Mouse (Mus musculus) stomach, embryonic 14.5 days (tissue): ENCODE measurements around the gene Yjefn3. TPM values are rescaled to one million over a fixed set of nuclear protein-coding genes. Genes with fewer than 3 reads are reported as not detected.

ENCODE experiments used
- ATAC-seq: fragments of 200-750 bp; cut with Nextera tagmentation; 2 replicates; pipeline ENCODE4 v1.8.0; 2017; ENCODE audit warnings: low read depth, moderate TSS enrichment; ENCODE audit not compliant: insufficient number of reproducible peaks, insufficient read depth, low FRiP score
- H3K27ac ChIP-seq: fragments of 300-500 bp; sonication (generic); 2 replicates; pipeline ENCODE4 v1.5.1; 2014; ENCODE audit warnings: mild to moderate bottlenecking, low read length, moderate library complexity, mixed read lengths
- H3K27me3 ChIP-seq: fragments of 300-500 bp; sonication (generic); 2 replicates; pipeline ENCODE4 v1.6.1; 2014; ENCODE audit warnings: low read length, control low read depth, mixed read lengths; ENCODE audit not compliant: control insufficient read depth, insufficient read depth
- H3K36me3 ChIP-seq: fragments of 300-500 bp; sonication (generic); 2 replicates; pipeline ENCODE4 v1.6.1; 2014; ENCODE audit warnings: mild to moderate bottlenecking, control low read depth, low read length, moderate library complexity, mixed read lengths; ENCODE audit not compliant: control insufficient read depth, insufficient read depth
- H3K4me1 ChIP-seq: fragments of 300-500 bp; sonication (generic); 2 replicates; pipeline ENCODE4 v1.6.1; 2014; ENCODE audit warnings: low read length, control low read depth, mixed read lengths; ENCODE audit not compliant: control insufficient read depth, insufficient read depth
- H3K4me2 ChIP-seq: fragments of 300-500 bp; sonication (generic); replicated peaks from 2 replicates; pipeline ENCODE4 v1.6.1; 2014; ENCODE audit warnings: low read depth, low read length, control low read depth
- H3K4me3 ChIP-seq: fragments of 300-500 bp; sonication (generic); 2 replicates; pipeline ENCODE4 v1.5.1; 2014; ENCODE audit warnings: low read depth, low read length, control low read depth
- H3K9ac ChIP-seq: fragments of 300-500 bp; sonication (generic); replicated peaks from 2 replicates; pipeline ENCODE4 v1.6.1; 2014; ENCODE audit warnings: low read depth, mild to moderate bottlenecking, control low read depth, low read length, moderate library complexity, mixed read lengths
- H3K9me3 ChIP-seq: fragments of 300-500 bp; sonication (generic); 2 replicates; pipeline ENCODE4 v1.6.1; 2016; ENCODE audit warnings: low read depth, low read length, control low read depth; ENCODE audit not compliant: control insufficient read depth
- WGBS: fragments of 180-500 bp; shearing (Covaris S2); extraction: QIAGEN DNeasy Blood & Tissue Kit; methylation state at CpG from one replicate; pipeline ENCODE4 v1.1.7; 2014; 5-methylcytosine and 5-hydroxymethylcytosine counted together
- polyA plus RNA-seq: library from polyadenylated mRNA; unstranded; fragments of >200 nt; fragmentation: Nextera tagmentation; extraction: Ambion mirVana; gene quantifications from 2 replicates; pipeline ENCODE4 v1.2.1, GENCODE M21; 2014

The Yjefn3 gene
- polyA plus RNA-seq, 1 experiment from 2014 or later: 4.9 TPM

- no peaks in the 10 kb centered on the region for H3K27me3 ChIP-seq
- no peaks in the 10 kb centered on the region for H3K9me3 ChIP-seq
- peak; percentile 80 for ATAC-seq
- peak overlapping the region; percentile 98 for H3K4me2 ChIP-seq
- peak overlapping the region; percentile 75 for H3K4me3 ChIP-seq
- WGBS: 3% methylated on average over 41 of the region's 41 CpGs
- H3K36me3 ChIP-seq: 0 out of 2 replicates have a peak, but pooled peaks cover 2% of the 10 kb centered on the region
- H3K27ac ChIP-seq: peak overlapping the region; percentile 91
- peak overlapping the region; percentile 68 for H3K9ac ChIP-seq
- H3K4me1 ChIP-seq: peaks cover 11% of the 10 kb centered on the region; the same call in 1 of the 2 replicates
Observed at GRCm38 (mm10) chr8:69901484-69902162, 889 bp downstream of the Yjefn3 start.

DNA sequence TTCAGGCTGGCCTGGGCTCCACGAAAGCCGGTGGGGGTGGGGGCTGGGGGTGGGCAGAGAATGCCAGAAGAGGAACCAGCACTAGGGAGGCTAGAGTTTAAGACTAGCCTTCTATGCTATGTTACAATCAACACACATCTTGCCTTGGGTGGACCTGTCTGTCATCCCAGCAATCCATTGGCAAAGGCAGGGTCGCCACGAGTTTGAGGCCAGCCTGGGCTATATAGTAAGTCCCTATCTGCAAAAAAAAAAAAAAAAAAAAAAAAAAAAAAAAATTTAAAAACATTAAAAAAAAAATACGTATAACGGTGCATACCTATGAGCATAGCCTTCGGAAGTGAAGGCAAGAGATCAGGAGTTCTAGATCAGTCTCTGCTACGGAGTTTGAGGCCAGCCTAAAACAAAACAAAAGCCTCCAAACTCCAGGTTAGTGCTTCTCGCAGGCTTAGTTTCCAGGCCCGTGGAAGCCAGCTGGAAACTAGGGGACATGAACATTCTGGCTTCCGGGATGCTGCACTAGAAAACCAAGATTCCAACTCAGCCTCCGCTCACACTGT is 1.5 kb downstream of the Yjefn3 start:
- Histone ChIP-seq H3K27me3 (no peaks in the 10 kb centered on the region), H3K9me3 (no peaks in the 10 kb centered on the region), H3K4me3 (peak overlapping the region; percentile 75), H3K9ac (peak overlapping the region; percentile 68), H3K4me2 (peak overlapping the region; percentile 98), H3K36me3 (0 out of 2 replicates have a peak, but pooled peaks cover 2% of the 10 kb centered on the region), H3K4me1 (peaks cover 11% of the 10 kb centered on the region; the same call in 1 of the 2 replicates), H3K27ac (peak overlapping the region; percentile 91)
- WGBS: 16% methylated on average over 12 of the region's 12 CpGs
- ATAC-seq: no peak

GRCm38 (mm10) chr8:69899876-69900275 is 2.6 kb downstream of the Yjefn3 start:
- no peak for ATAC-seq
- no peaks in the 10 kb centered on the region for H3K27me3 ChIP-seq
- H3K4me1 ChIP-seq: peaks cover 11% of the 10 kb centered on the region; the same call in 1 of the 2 replicates
- H3K36me3 ChIP-seq: peaks cover 2% of the 10 kb centered on the region; the same call in 1 of the 2 replicates
- H3K9ac ChIP-seq: no peak overlapping the region
- no peaks in the 10 kb centered on the region for H3K9me3 ChIP-seq
- H3K4me3 ChIP-seq: no peak overlapping the region
- no peak overlapping the region for H3K27ac ChIP-seq
- no peak overlapping the region for H3K4me2 ChIP-seq
- 88% methylated on average over 2 of the region's 2 CpGs for WGBS

GRCm38 (mm10) chr8:69897857-69898256 is 4.7 kb downstream of the Yjefn3 start:
- H3K4me3 ChIP-seq: no peak overlapping the region
- no peak for ATAC-seq
- H3K9ac ChIP-seq: no peak overlapping the region
- H3K4me2 ChIP-seq: no peak overlapping the region
- no peaks in the 10 kb centered on the region for H3K27me3 ChIP-seq
- H3K9me3 ChIP-seq: no peaks in the 10 kb centered on the region
- peaks cover 9% of the 10 kb centered on the region; the same call in 1 of the 2 replicates for H3K36me3 ChIP-seq
- peaks cover 11% of the 10 kb centered on the region; the same call in 1 of the 2 replicates for H3K4me1 ChIP-seq
- no peak overlapping the region for H3K27ac ChIP-seq
- WGBS: 88% methylated on average over 6 of the region's 6 CpGs

DNA sequence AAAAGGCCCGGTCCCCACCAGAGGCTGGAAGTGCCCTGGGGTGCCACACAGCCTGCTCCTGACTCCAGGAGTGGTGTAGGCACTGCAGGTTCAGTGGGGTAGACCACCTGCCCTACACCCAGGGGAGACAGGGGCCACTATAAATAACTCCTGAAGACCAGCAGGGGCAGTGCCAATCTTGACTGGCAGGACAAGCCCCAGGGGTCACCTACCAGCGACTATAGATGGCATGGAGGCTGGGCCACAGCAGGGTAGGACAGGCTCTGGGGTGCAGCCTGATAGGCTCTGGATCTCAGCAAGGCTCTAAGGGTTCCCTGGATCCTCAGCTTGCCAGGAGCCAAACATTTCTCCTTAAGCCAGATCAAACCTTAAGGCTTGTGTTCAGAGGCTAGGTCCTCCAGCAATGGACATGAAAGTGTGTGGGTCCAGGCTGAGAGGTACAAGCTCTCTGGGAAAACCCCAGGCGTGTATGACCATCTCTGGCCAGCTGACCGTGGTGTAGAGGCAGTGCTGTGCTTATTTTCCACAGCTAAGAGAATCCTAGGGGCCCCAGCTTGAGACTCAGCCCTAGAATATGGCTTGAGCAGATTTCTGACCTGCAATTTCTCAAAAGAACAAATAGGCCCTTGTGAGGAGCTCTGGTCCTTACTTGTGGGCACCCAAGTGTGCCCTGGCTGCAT is 6.6 kb downstream of the Yjefn3 start:
- Histone ChIP-seq H3K4me1 (peaks cover 7% of the 10 kb centered on the region; the same call in 1 of the 2 replicates), H3K27me3 (peaks cover under 1% of the 10 kb centered on the region; the same call in 1 of the 2 replicates), H3K4me2 (no peak overlapping the region), H3K9me3 (no peaks in the 10 kb centered on the region), H3K27ac (no peak overlapping the region), H3K9ac (0 out of 2 replicates have a peak overlapping the region, but pooled peaks have one; percentile 1), H3K4me3 (no peak overlapping the region), H3K36me3 (peaks cover 9% of the 10 kb centered on the region; the same call in 1 of the 2 replicates)
- WGBS: 74% methylated on average over 4 of the region's 4 CpGs
- ATAC-seq: no peak

GRCm38 (mm10) chr8:69894836-69895332 is 7.6 kb downstream of the Yjefn3 start:
- peaks cover 6% of the 10 kb centered on the region for H3K27me3 ChIP-seq
- H3K4me1 ChIP-seq: no peaks in the 10 kb centered on the region; the same call in 1 of the 2 replicates
- peaks cover 9% of the 10 kb centered on the region; the same call in 1 of the 2 replicates for H3K36me3 ChIP-seq
- no peak overlapping the region for H3K4me3 ChIP-seq
- H3K9ac ChIP-seq: no peak overlapping the region
- WGBS: 67% methylated on average over 6 of the region's 6 CpGs
- ATAC-seq: no peak
- no peak overlapping the region for H3K27ac ChIP-seq
- H3K4me2 ChIP-seq: no peak overlapping the region
- H3K9me3 ChIP-seq: no peaks in the 10 kb centered on the region

DNA sequence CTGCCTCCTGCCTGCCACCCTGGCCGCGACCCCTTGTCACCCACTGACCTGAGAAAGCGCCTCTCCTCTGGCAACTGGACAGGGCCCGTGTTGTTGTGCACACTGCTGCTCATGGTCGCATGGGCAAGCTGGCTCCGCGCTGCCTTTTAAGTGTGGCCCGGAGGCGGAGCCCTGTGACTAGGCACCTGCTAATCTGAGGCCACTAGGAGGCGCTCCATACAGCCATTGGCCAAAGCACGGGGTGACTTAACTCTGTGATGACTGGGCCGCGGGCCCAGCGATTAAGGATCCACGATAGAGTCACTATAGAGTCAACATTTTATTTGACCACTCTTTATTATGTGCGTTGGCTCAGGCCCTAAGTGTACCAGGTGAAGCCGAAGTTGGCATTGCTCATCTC is 8.6 kb downstream of the Yjefn3 start:
- Histone ChIP-seq H3K36me3 (peaks cover 9% of the 10 kb centered on the region; the same call in 1 of the 2 replicates), H3K9ac (no peak overlapping the region), H3K27me3 (peaks cover 16% of the 10 kb centered on the region), H3K27ac (no peak overlapping the region), H3K4me1 (peaks cover 6% of the 10 kb centered on the region; the same call in 1 of the 2 replicates), H3K4me3 (no peak overlapping the region), H3K4me2 (no peak overlapping the region), H3K9me3 (no peaks in the 10 kb centered on the region)
- 42% methylated on average over 17 of the region's 17 CpGs for WGBS
- no peak for ATAC-seq

DNA sequence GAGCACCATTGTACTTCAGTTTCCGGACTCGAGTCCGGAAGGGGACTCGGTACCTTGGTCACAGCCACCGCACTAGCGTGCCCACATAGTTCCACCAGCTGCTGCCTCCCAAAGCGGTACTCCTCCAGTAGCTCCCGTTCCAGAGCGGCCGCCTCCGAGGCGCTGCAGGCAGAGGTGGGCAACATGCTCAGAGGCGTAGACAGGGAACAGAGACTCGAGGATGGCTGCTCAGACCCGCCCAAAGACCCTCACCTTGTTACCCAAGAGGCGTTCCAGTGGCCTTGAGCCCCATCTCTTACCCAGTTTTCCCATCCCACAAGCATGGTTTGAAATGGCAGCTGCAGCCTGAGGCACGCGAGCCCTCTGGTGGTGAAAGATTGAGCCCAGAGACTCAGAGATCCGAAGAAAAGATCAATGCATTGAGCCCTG is 11.7 kb downstream of the Yjefn3 start:
- no peak overlapping the region for H3K4me2 ChIP-seq
- H3K27me3 ChIP-seq: peaks cover 42% of the 10 kb centered on the region
- peaks cover 15% of the 10 kb centered on the region for H3K4me1 ChIP-seq
- peaks cover 7% of the 10 kb centered on the region; the same call in 1 of the 2 replicates for H3K36me3 ChIP-seq
- ATAC-seq: no peak
- H3K9me3 ChIP-seq: no peaks in the 10 kb centered on the region
- WGBS: 42% methylated on average over 19 of the region's 19 CpGs
- H3K9ac ChIP-seq: no peak overlapping the region
- H3K4me3 ChIP-seq: no peak overlapping the region
- no peak overlapping the region for H3K27ac ChIP-seq
